Mouse (Mus musculus): ENCODE data around the gene Bcas3. TPM values are rescaled to one million over a fixed set of nuclear protein-coding genes. Genes with fewer than 3 reads are reported as not detected.

Bcas3 gene
- polyA plus RNA-seq, 1 experiment, result 25.3 TPM

- Histone ChIP-seq H3K4me1 (ENCODE audit: control insufficient read depth, insufficient read depth, insufficient read length) (peaks cover under 1% of the 10 kb centered on the region; the same call in 1 of the 2 replicates), H3K27ac (ENCODE audit: insufficient read depth, low read length) (no peak overlapping the region), H3K27me3 (ENCODE audit: control insufficient read depth, insufficient read depth, low read length) (peaks cover 8% of the 10 kb centered on the region; the same call in 1 of the 2 replicates), H3K4me3 (ENCODE audit: extremely low read depth, insufficient read depth, insufficient read length) (no peak overlapping the region), H3K36me3 (ENCODE audit: control insufficient read depth, insufficient read depth, low read length) (no peaks in the 10 kb centered on the region)
- peak; percentile 59; the same call in 1 of the 2 replicates for TF ChIP-seq CTCF (IDR thresholded peaks at IDR 0.05; ENCODE audit: extremely low read depth, insufficient read depth, insufficient read length, insufficient replicate concordance)
- TF ChIP-seq POLR2A (IDR thresholded peaks at IDR 0.05; ENCODE audit: low read depth, low read length), result no peak
- DNase-seq (ENCODE audit: low read depth in 1 of 2, low spot score in 2 of 2), result peak; percentile 33 to 41
- WGBS, result 11% methylated on average over 21 of the region's 21 CpGs
These were observed 496.1 kb downstream of the Bcas3 start for GRCm38 (mm10) chr11:85849037-85849436.

- H3K27ac ChIP-seq (ENCODE audit: insufficient read depth, low read length), result no peak within 1 kb of the TSS
- WGBS, result 85% methylated on average over 6 of the region's 6 CpGs
- no peaks in the 10 kb centered on the region for H3K27me3 ChIP-seq (ENCODE audit: control insufficient read depth, insufficient read depth, low read length)
- no peak within 1 kb of the TSS for H3K4me3 ChIP-seq (ENCODE audit: extremely low read depth, insufficient read depth, insufficient read length)
- no peaks in the 10 kb centered on the region for H3K4me1 ChIP-seq (ENCODE audit: control insufficient read depth, insufficient read depth, insufficient read length)
- no peak for TF ChIP-seq CTCF (IDR thresholded peaks at IDR 0.05; ENCODE audit: extremely low read depth, insufficient read depth, insufficient read length, insufficient replicate concordance)
- no peak for TF ChIP-seq POLR2A (IDR thresholded peaks at IDR 0.05; ENCODE audit: low read depth, low read length)
- no peaks in the 10 kb centered on the region for H3K36me3 ChIP-seq (ENCODE audit: control insufficient read depth, insufficient read depth, low read length)
- DNase-seq (ENCODE audit: low read depth in 1 of 2, low spot score in 2 of 2), result no peak
These were observed 497.3 kb downstream of the Bcas3 start, which contains the start of gene Gm11444 for GRCm38 (mm10) chr11:85850233-85850632. Gm11444 (minus strand) TSS chr11:85850333.

GRCm38 (mm10) chr11:85850758-85851157 is 497.8 kb downstream of the Bcas3 start:
- no peaks in the 10 kb centered on the region for H3K36me3 ChIP-seq (ENCODE audit: control insufficient read depth, insufficient read depth, low read length)
- H3K4me3 ChIP-seq (ENCODE audit: extremely low read depth, insufficient read depth, insufficient read length), result no peak overlapping the region
- DNase-seq (ENCODE audit: low read depth in 1 of 2, low spot score in 2 of 2), result no peak
- TF ChIP-seq POLR2A (IDR thresholded peaks at IDR 0.05; ENCODE audit: low read depth, low read length) (no peak), CTCF (IDR thresholded peaks at IDR 0.05; ENCODE audit: extremely low read depth, insufficient read depth, insufficient read length, insufficient replicate concordance) (no peak)
- no peak overlapping the region for H3K27ac ChIP-seq (ENCODE audit: insufficient read depth, low read length)
- H3K4me1 ChIP-seq (ENCODE audit: control insufficient read depth, insufficient read depth, insufficient read length), result no peaks in the 10 kb centered on the region
- H3K27me3 ChIP-seq (ENCODE audit: control insufficient read depth, insufficient read depth, low read length), result no peaks in the 10 kb centered on the region
- 63% methylated on average over 6 of the region's 6 CpGs for WGBS

- no peak for DNase-seq (ENCODE audit: low read depth in 1 of 2, low spot score in 2 of 2)
These were observed 505.2 kb downstream of the Bcas3 start for GRCm38 (mm10) chr11:85857997-85858698.

GRCm38 (mm10) chr11:85864363-85864762 is 511.4 kb downstream of the Bcas3 start:
- 43% methylated on average over 7 of the region's 7 CpGs for WGBS
- no peaks in the 10 kb centered on the region for H3K36me3 ChIP-seq (ENCODE audit: control insufficient read depth, insufficient read depth, low read length)
- H3K4me3 ChIP-seq (ENCODE audit: extremely low read depth, insufficient read depth, insufficient read length), result no peak overlapping the region
- H3K27me3 ChIP-seq (ENCODE audit: control insufficient read depth, insufficient read depth, low read length), result no peaks in the 10 kb centered on the region
- no peak for TF ChIP-seq POLR2A (IDR thresholded peaks at IDR 0.05; ENCODE audit: low read depth, low read length)
- TF ChIP-seq CTCF (IDR thresholded peaks at IDR 0.05; ENCODE audit: extremely low read depth, insufficient read depth, insufficient read length, insufficient replicate concordance), result no peak
- no peak for DNase-seq (ENCODE audit: low read depth in 1 of 2, low spot score in 2 of 2)
- no peaks in the 10 kb centered on the region for H3K4me1 ChIP-seq (ENCODE audit: control insufficient read depth, insufficient read depth, insufficient read length)
- H3K27ac ChIP-seq (ENCODE audit: insufficient read depth, low read length), result no peak overlapping the region

More at GRCm38 (mm10) chr11:85857997-85858698, 505.2 kb downstream of the Bcas3 start:
- Histone ChIP-seq H3K4me1 (ENCODE audit: control insufficient read depth, insufficient read depth, insufficient read length) (no peaks in the 10 kb centered on the region), H3K27me3 (ENCODE audit: control insufficient read depth, insufficient read depth, low read length) (no peaks in the 10 kb centered on the region), H3K36me3 (ENCODE audit: control insufficient read depth, insufficient read depth, low read length) (no peaks in the 10 kb centered on the region), H3K4me3 (ENCODE audit: extremely low read depth, insufficient read depth, insufficient read length) (no peak overlapping the region), H3K27ac (ENCODE audit: insufficient read depth, low read length) (no peak overlapping the region)
- WGBS, result 45% methylated on average over 6 of the region's 6 CpGs
- no peak for TF ChIP-seq POLR2A (IDR thresholded peaks at IDR 0.05; ENCODE audit: low read depth, low read length)
- TF ChIP-seq CTCF (IDR thresholded peaks at IDR 0.05; ENCODE audit: extremely low read depth, insufficient read depth, insufficient read length, insufficient replicate concordance), result no peak

Other genes with a start within 250 kb of the Bcas3 start
- gene Usp32, start 213.0 kb upstream of the Bcas3 start, polyA plus RNA-seq (2012; rRNA removed), result 2.9 and 5.4 TPM in 2 replicates
- not detected in 2 replicates for gene 1700125H20Rik, start 182.8 kb upstream of the Bcas3 start, polyA plus RNA-seq (2012; rRNA removed)
- gene Appbp2, start 118.0 kb upstream of the Bcas3 start, polyA plus RNA-seq (2012; rRNA removed), result 5.7 and 7.4 TPM in 2 replicates
- 6.1 and 6.7 TPM in 2 replicates for gene Ppm1d, start 41.9 kb upstream of the Bcas3 start, polyA plus RNA-seq (2012; rRNA removed)